Mouse (Mus musculus): ENCODE measurements at regions not wholly inside any gene's neighbourhood (a gene's known extent, or its start where the extent isn't known, plus 50 kb on each side); places are given as distances from the start of the nearest gene placed in this dataset.
A peak's percentile ranks its signal among the peaks of the same experiment; 100 is the strongest.

DNA sequence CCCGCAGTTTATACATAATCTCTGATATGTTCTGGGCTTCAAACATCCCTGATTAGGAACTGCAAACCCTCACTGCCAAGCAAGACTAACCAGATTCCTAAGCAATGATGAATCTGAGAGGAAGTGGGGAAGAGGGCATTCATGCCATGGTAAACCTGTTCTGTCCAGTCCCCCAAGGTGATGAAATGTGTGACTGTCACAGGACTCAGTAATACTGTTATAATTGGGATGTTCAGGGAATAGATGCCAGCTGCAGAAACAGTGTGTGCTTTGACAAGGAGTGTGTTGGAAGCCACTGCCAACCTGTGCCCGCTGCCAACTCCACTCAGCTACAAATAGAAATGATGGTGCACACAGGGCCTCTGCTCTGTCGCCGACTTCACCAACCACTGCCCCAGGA, 466.0 kb downstream of the Efna5 start:
- no peak for DNase-seq (ENCODE audit: low spot score)

- no peak for DNase-seq (ENCODE audit: low spot score)
Measured at GRCm38 (mm10) chr17:62412666-62413180, 468.4 kb downstream of the Efna5 start.

DNA sequence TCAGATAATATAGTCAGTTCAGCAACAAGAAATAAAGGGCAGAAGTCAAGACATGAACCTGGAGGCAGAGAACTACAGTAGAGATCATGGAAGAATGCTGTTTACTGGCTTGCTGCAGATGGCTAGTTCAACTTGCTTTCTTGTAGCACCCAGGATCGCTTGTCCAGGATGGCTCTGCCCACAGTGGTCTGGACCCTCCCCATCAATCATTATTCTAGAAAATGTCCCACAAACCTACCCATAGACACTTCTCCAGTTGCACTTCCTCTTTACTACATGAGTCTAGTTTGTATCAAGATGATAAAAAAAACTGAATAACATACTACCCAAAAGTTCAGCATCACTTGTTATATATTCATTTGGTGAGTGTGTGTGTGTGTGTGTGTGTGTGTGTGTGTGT, 477.4 kb downstream of the Efna5 start:
- DNase-seq (ENCODE audit: low spot score), result no peak

DNA sequence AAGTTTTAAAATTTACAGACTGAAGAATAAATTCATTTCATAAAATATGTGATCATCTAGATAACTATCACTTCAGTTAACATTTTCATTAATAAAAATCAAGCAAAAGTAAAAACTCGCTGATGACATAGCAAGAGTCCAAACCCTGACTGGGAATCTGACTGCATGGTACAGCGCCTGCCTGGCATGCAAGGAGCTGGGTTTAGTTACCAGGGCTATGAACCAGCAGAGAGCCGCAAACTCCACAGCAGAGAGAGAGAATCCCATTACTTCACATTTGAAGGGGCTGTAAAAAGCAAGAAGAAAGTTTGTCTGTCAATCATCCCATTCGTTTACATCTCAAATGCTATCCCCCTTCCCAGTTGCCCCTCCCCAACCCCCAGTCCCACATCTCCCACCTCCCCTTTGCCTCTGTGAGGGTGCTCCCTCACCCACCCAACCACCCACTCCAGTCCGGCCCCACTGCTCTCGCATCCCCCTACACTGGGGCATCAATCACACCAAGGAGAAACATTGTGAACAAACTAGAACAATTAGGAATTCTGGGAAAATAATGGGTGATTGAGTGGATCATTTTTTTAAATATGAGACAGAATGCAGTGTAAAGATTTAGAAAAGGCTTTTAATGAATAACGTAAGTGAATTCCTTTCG, 487.6 kb downstream of the Efna5 start:
- no peak for DNase-seq (ENCODE audit: low spot score)

DNA sequence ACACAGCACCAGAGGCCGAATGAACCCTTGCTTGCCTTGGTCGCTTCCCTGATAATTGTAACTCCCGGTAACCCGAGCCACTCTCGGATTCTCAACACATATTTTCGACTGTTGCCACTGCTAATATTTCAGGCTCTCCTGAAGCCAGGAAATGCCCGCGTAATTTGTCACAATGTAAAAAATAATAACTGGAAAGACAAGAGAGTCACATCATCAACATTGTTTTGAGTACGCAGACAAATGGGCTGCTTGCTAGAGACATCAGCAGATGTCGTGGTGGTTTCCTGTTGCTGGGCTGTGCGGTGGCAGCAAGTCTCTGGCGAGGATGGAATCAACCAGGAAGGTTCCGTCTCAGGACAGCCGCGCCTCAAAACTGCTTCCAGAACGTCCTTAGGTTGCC, 497.1 kb downstream of the Efna5 start:
- DNase-seq (ENCODE audit: low spot score), result peak; percentile 22

DNA sequence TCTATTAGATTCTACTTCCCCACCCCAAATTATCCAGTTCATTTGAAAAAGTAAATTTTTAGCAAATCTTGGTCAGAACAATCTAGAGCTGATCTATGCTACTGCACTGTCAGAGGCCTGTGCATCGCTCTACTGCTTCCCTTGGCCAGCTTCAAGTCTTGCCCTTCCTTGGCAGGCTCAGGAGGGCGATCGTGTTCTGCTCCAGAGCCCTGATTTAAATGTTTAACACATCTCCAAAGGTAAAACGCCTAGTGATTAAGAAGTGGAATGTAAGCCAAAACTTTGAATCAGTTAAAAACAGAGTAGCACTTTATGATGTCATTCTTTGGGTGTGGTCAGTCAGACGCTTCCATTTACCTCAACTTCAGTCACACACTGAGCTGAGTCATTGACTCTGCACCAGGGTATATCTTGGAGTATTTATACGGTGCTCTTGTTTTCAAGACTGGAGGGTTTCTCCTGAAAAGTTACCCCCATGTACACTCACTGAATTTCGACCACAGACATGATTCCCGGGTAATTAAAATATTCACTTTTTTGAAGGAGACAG, 502.2 kb downstream of the Efna5 start:
- no peak for DNase-seq (ENCODE audit: low spot score)

DNA sequence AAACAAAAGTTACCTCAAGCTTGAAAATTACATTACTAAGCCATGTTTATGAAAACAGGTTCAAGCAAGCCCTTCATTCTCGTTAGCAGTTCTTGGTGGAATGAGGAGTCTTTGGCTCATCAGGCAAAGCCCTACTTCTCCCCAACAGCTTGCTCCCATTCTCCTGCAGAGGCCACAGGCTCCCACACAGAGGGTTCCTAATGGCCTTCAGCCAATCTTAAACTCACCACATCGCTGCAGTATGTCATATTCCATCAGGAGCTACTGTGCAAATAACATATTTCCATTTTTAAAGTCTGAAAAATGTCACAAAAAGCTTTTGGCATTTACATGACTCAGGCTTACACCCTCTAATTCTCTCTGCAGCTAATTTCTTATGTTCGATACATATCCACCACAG, 512.0 kb downstream of the Efna5 start:
- no peak for DNase-seq (ENCODE audit: low spot score)

GRCm38 (mm10) chr17:62367937-62368336, 513.2 kb downstream of the Efna5 start:
- no peak for DNase-seq (ENCODE audit: low spot score)

DNA sequence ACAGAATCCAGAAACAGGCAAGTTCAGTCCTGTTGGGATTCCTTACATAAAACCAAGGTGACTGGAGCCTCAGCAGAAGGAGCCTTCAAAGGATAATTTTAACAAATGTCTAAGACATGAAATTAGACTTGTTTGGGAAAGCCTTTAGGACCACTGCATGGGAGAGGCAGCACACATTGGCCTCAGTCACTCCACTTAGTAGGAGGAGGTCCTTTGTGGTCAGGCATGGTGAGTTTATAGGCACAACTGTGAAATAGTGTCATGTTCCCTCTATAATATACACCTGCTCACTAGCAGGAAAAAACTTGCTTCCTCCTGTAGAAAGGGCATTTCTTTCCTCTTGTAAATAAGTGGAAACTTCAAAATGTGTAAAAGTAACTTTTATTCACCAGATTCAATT, 522.8 kb downstream of the Efna5 start:
- DNase-seq (ENCODE audit: low spot score), result no peak

- DNase-seq (ENCODE audit: low spot score), result peak; percentile 9
Measured at GRCm38 (mm10) chr17:62337890-62338557, 543.1 kb downstream of the Efna5 start.

DNA sequence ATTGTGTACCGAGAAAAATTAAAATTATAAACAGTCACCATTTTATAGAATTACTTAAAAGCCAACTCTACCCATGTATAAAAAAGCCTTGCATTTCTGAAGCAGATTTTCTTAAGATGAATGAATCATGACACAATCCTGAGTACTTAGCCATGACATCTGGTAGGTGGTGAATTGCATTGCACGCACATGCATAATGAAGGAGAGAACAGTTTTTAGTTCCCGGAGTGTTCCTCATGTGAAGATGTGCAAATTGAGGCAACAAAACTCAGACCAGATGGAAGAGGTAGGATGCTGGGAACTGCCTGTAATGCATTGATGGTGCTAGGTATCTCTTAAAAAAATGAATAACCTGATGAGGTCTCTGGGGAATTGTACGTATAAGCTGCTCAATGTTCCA, 550.9 kb downstream of the Efna5 start:
- DNase-seq (ENCODE audit: low spot score), result no peak

DNA sequence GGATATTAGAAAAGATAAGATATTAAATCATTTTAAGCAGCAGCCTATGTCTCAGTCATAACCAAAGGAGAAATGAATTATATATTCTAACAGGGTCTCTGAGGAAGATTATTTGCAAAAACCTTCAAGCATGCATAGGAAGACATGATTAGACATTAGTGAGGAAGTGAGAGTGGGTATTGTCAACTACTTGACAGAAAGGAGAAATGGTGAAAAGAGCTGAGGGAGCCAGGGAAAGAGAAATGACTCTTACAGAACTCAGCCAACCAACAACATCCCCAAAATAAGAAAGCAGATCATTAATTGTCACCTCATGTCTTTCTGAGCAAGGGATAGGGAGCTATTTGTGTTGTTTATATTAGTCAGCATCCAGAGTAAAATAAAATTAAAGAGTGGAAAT, 554.3 kb downstream of the Efna5 start:
- DNase-seq (ENCODE audit: low spot score), result no peak

GRCm38 (mm10) chr17:62319033-62319432, 562.1 kb downstream of the Efna5 start:
- no peak for DNase-seq (ENCODE audit: low spot score)

GRCm38 (mm10) chr17:62310059-62310458, 571.1 kb downstream of the Efna5 start:
- DNase-seq (ENCODE audit: low spot score), result no peak

GRCm38 (mm10) chr17:62307111-62307510, 574.0 kb downstream of the Efna5 start:
- no peak for DNase-seq (ENCODE audit: low spot score)

DNA sequence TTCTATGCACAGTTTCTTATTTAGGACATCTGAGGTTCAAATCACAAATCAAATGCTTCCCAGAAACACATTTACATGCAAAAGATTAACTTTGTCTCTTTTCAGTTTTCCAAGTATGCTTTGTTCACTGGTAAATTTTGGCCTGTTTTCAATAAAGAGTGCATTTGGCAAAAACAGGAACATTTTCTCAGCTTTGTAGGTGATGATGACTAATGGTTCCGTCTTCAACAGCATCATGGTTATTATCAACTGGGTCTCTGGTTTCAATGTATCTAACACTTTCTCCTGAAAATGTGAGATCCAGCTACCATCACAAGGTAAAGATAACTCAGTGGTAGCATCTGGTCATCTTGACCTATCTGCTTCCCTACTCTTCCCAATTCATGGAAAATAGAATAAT, 574.6 kb downstream of the Efna5 start:
- DNase-seq (ENCODE audit: low spot score), result no peak

GRCm38 (mm10) chr17:62305140-62305539, 576.0 kb downstream of the Efna5 start:
- no peak for DNase-seq (ENCODE audit: low spot score)

DNA sequence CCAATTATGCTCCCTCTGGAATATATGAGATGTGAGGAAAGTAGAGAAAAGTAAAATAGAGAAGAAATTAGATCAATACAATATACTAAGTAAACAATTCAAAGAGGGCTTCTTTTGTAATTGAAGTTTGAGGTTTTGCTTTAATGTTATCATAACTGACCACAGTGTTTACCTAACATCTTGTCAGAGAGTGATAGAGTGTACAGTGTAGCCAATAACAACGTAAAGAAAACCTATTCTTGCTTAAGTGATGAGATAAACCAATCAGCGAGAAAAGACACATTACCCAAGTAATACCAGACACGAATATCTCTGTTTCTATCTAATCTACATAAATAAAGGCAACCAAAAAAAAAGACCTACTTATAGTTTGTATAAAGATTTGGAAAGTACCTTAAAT, 577.0 kb downstream of the Efna5 start:
- no peak for DNase-seq (ENCODE audit: low spot score)

- DNase-seq (ENCODE audit: low spot score), result no peak
Measured at GRCm38 (mm10) chr17:62299875-62300274, 581.2 kb downstream of the Efna5 start.

DNA sequence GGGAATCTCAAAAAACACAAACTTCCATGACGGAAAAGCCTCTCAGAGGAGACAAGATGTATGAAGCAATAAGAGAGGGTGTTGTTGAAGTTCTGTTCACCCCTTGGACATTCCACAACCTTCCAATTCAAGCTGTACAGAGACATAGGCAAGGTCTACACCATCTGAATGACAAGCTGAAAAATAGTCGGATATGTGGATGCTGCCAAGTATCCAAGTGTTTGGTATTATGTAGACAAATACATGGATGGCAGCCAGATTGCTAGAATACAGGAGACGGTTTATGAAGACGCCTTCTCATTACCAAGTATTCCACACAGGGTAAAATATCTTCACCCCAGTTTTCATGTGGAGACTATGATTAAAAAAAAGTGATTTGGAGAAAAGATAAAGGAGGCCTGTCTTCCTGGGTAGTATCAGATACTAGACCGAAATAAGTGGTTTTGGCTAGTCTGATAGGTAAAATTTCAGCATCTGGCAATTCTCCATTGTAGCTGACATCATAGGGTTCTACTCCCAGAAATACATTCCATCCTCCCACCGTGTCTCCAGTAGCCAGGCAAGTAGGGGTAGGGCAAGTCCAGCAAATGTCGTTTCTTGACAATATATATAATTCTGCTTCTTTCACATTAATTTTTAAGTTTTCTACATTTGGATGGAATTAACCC, 583.6 kb downstream of the Efna5 start:
- DNase-seq (ENCODE audit: low spot score), result no peak

GRCm38 (mm10) chr17:62295412-62295811, 585.7 kb downstream of the Efna5 start:
- DNase-seq (ENCODE audit: low spot score), result no peak

- DNase-seq (ENCODE audit: low spot score), result no peak
Measured at GRCm38 (mm10) chr17:62292703-62293102, 588.4 kb downstream of the Efna5 start.

DNA sequence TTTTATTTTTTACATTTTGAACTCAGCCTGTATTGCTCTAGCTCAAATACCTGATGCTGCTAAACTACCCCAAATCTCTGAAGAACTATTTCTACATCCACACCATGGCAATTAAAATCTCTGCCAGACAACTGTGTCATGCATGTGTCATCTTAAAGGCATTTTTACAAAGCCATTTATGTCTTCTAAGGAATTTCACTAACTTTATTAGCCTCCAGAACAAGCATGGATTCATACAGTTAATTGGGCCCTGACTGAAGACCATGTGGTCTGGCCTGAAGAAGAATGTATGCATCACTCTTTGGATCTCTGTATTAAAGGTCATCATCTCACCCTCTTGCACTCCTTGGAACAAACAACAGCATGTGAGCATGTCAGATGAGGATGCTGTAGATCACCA, 593.5 kb downstream of the Efna5 start:
- no peak for DNase-seq (ENCODE audit: low spot score)
